Mouse (Mus musculus) cerebellum, adult (tissue): Measurements from ENCODE around the gene Kcnj12.

Experiments
- ATAC-seq: cut with Nextera tagmentation; 2 replicates; pipeline ENCODE4 v1.9.2; 2017; ENCODE audit warnings: mild to moderate bottlenecking, moderate library complexity, mixed read lengths; ENCODE audit not compliant: insufficient number of reproducible peaks, low FRiP score, low TSS enrichment

Gene Kcnj12

GRCm38 (mm10) chr11:61102397-61103339, 80.3 kb downstream of the Kcnj12 start:
- ATAC-seq: no peak

GRCm38 (mm10) chr11:61104241-61104901, 82.0 kb downstream of the Kcnj12 start:
- ATAC-seq: peak; percentile 76; the same call in 1 of the 2 replicates

GRCm38 (mm10) chr11:61108911-61109361, 86.6 kb downstream of the Kcnj12 start:
- ATAC-seq: no peak

- ATAC-seq: no peak
Measured at GRCm38 (mm10) chr11:61109707-61110106, 87.3 kb downstream of the Kcnj12 start.

- no peak for ATAC-seq
Measured at GRCm38 (mm10) chr11:61110113-61110512, 87.7 kb downstream of the Kcnj12 start.

GRCm38 (mm10) chr11:61110928-61111327, 88.6 kb downstream of the Kcnj12 start:
- ATAC-seq: no peak

- ATAC-seq: no peak
Measured at GRCm38 (mm10) chr11:61111472-61111871, 89.1 kb downstream of the Kcnj12 start.

GRCm38 (mm10) chr11:61112323-61112995, 90.1 kb downstream of the Kcnj12 start:
- ATAC-seq: no peak

- ATAC-seq: no peak
Measured at GRCm38 (mm10) chr11:61116226-61116625, 93.9 kb downstream of the Kcnj12 start.

- no peak for ATAC-seq
Measured at GRCm38 (mm10) chr11:61119996-61120583, 97.7 kb downstream of the Kcnj12 start.
